8 mouse cellular contexts compared by ENCODE assay signal in the genomic region with DNA sequence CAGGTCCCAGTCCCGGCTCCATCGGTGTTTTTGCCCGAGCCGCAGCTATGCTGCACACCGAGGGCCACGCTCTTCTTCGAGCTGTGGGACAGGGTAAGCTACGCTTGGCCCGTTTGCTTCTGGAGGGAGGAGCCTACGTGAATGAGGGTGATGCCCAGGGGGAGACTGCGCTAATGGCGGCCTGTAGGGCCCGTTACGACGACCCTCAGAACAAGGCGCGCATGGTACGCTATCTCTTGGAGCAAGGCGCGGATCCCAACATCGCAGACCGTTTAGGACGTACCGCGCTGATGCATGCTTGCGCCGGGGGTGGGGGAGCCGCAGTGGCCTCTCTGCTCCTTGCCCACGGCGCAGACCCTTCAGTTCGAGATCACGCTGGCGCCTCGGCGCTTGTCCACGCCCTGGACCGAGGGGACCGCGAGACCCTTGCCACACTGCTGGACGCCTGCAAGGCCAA. TPM values are rescaled to one million over a fixed set of nuclear protein-coding genes. Genes with fewer than 3 reads are reported as not detected.
DNase-seq lines count a peak whose midpoint lies in the region; ATAC-seq lines count a peak whose summit lies in the region.

No protein-coding gene starts in this region.

- H3K9ac ChIP-seq in hindbrain, embryonic 12.5 days, result peak overlapping the region; percentile 78
- H3K9ac ChIP-seq in stomach, embryonic 16.5 days (ENCODE audit: low read length), result peak overlapping the region; percentile 76

- H3K4me2 ChIP-seq in hindbrain, embryonic 12.5 days (replicated peaks), result peak overlapping the region; percentile 94
- peak overlapping the region; percentile 94 for H3K4me2 ChIP-seq in stomach, embryonic 16.5 days (ENCODE audit: low read depth, low read length)

- peaks cover 80% of the 10 kb centered on the region for H3K4me1 ChIP-seq in embryonic facial prominence, embryonic 10.5 days
- H3K4me1 ChIP-seq in hindbrain, embryonic 12.5 days, result peaks cover 57% of the 10 kb centered on the region
- H3K4me1 ChIP-seq in stomach, embryonic 16.5 days (ENCODE audit: control insufficient read depth, insufficient read depth, low read length), result peaks cover 29% of the 10 kb centered on the region

- DNase-seq in layer of hippocampus, adult 11-12 months (ENCODE audit: low spot score), result peak; percentile 57
- DNase-seq in layer of hippocampus, adult 9-11 months, result no peak
- DNase-seq in adrenal gland, postnatal 14 days, result peak; percentile 42
- DNase-seq in embryonic facial prominence, embryonic 10.5 days (ENCODE audit: low spot score), result peak; percentile 67

- H3K9me3 ChIP-seq in embryonic facial prominence, embryonic 10.5 days, result no peaks in the 10 kb centered on the region
- no peaks in the 10 kb centered on the region for H3K9me3 ChIP-seq in hindbrain, embryonic 12.5 days (replicated peaks)
- H3K9me3 ChIP-seq in stomach, embryonic 16.5 days (replicated peaks; ENCODE audit: control insufficient read depth, low read length), result no peaks in the 10 kb centered on the region

- H3K27ac ChIP-seq in embryonic facial prominence, embryonic 10.5 days (replicated peaks), result peak overlapping the region; percentile 81
- peak overlapping the region; percentile 79 for H3K27ac ChIP-seq in hindbrain, embryonic 12.5 days
- no peak overlapping the region for H3K27ac ChIP-seq in macrophage
- H3K27ac ChIP-seq in stomach, embryonic 16.5 days (ENCODE audit: low read length), result peak overlapping the region; percentile 79

- ATAC-seq in hindbrain, embryonic 12.5 days (ENCODE audit: low FRiP score), result no peak
- ATAC-seq in stomach, embryonic 16.5 days (ENCODE audit: insufficient read depth, low FRiP score), result no peak
- no peak for ATAC-seq in inflammation-experienced regulatory T-cells, adult 6 months

- H3K4me3 ChIP-seq in embryonic facial prominence, embryonic 10.5 days, result peak overlapping the region; percentile 59
- peak overlapping the region; percentile 52 for H3K4me3 ChIP-seq in hindbrain, embryonic 12.5 days
- H3K4me3 ChIP-seq in macrophage (ENCODE audit: inconsistent target), result peak overlapping the region; percentile 12; the same call in 1 of the 2 replicates
- peak overlapping the region; percentile 48 for H3K4me3 ChIP-seq in stomach, embryonic 16.5 days (replicated peaks; ENCODE audit: low read length)

- WGBS in embryonic facial prominence, embryonic 10.5 days, result under 1% methylated on average over 40 of the region's 40 CpGs
- under 1% methylated on average over 40 of the region's 40 CpGs for WGBS in hindbrain, embryonic 12.5 days
- 3% methylated on average over 40 of the region's 40 CpGs for WGBS in macrophage (ENCODE audit: missing documents)
- under 1% methylated on average over 40 of the region's 40 CpGs for WGBS in stomach, embryonic 16.5 days

- H3K36me3 ChIP-seq in embryonic facial prominence, embryonic 10.5 days (replicated peaks), result no peaks in the 10 kb centered on the region
- no peaks in the 10 kb centered on the region for H3K36me3 ChIP-seq in hindbrain, embryonic 12.5 days
- no peaks in the 10 kb centered on the region for H3K36me3 ChIP-seq in macrophage (ENCODE audit: inconsistent target)
- H3K36me3 ChIP-seq in stomach, embryonic 16.5 days (ENCODE audit: control insufficient read depth, insufficient read depth, low read length), result no peaks in the 10 kb centered on the region

- H3K79me2 ChIP-seq in macrophage (ENCODE audit: inconsistent target), result peaks cover 10% of the 10 kb centered on the region; the same call in 1 of the 2 replicates

- peaks cover 59% of the 10 kb centered on the region for H3K27me3 ChIP-seq in embryonic facial prominence, embryonic 10.5 days (replicated peaks; ENCODE audit: low read depth, poor library complexity, severe bottlenecking)
- H3K27me3 ChIP-seq in hindbrain, embryonic 12.5 days, result peaks cover 32% of the 10 kb centered on the region
- peaks cover 6% of the 10 kb centered on the region; the same call in 1 of the 2 replicates for H3K27me3 ChIP-seq in stomach, embryonic 16.5 days (ENCODE audit: control insufficient read depth, insufficient read depth, low read length)

RNA-seq across cellular contexts. Expression of a gene that starts 1.0 kb away (rescaled TPM):
- 0.49 and 0.70 TPM in 2 replicates for total RNA-seq in adrenal gland, postnatal 14 days (2021)
- 0.66 and 0.99 TPM in 2 replicates for polyA plus RNA-seq in embryonic facial prominence, embryonic 10.5 days (2016; fragmentation: Nextera tagmentation; extraction: Ambion mirVana)
- polyA plus RNA-seq in hindbrain, embryonic 12.5 days (2016; fragmentation: Nextera tagmentation; extraction: Ambion mirVana), result 4.6 and 5.1 TPM in 2 replicates
- under 1 TPM in 1 of 26 experiments, not detected in 25; 0.32 TPM for total RNA-seq in macrophage (2018; cell fraction: chromatin; rRNA removed)
- under 1 TPM in 10 of 26 experiments, not detected in 16; 0.03 to 0.22 (median 0.09) TPM for total RNA-seq in macrophage (2018; cell fraction: cytosol; rRNA removed)
- under 1 TPM in 2 of 26 experiments, not detected in 24; 0.29 to 0.31 TPM for total RNA-seq in macrophage (2018; cell fraction: nucleus; rRNA removed)
- 0.07 to 0.15 TPM in 2 of 3 replicates, not detected in the other for polyA plus RNA-seq in macrophage (2018)
- polyA plus RNA-seq in stomach, embryonic 16.5 days (2015; fragmentation: Nextera tagmentation; extraction: Ambion mirVana), result 2.2 and 2.7 TPM in 2 replicates
- under 1 TPM in 1 of 3 experiments, not detected in 2; 0.17 TPM for polyA plus RNA-seq in inflammation-experienced regulatory T-cells, adult 6 months (2017; shearing (Covaris generic))

RNA-seq across cellular contexts. Expression of a gene that starts 3.5 kb away (rescaled TPM):
- total RNA-seq in adrenal gland, postnatal 14 days (2021), result 35.0 and 36.1 TPM in 2 replicates
- polyA plus RNA-seq in embryonic facial prominence, embryonic 10.5 days (2016; fragmentation: Nextera tagmentation; extraction: Ambion mirVana), result 30.0 and 33.1 TPM in 2 replicates
- 40.0 and 42.3 TPM in 2 replicates for polyA plus RNA-seq in hindbrain, embryonic 12.5 days (2016; fragmentation: Nextera tagmentation; extraction: Ambion mirVana)
- 100 to 1,000 TPM in 4 of 26 experiments, 10 to 100 TPM in 22; 12.2 to 172 (median 71.1) TPM for total RNA-seq in macrophage (2018; cell fraction: chromatin; rRNA removed)
- total RNA-seq in macrophage (2018; cell fraction: cytosol; rRNA removed), result 10 to 100 TPM; 19.2 to 53.8 (median 30.2) TPM
- total RNA-seq in macrophage (2018; cell fraction: nucleus; rRNA removed), result 10 to 100 TPM; 16.6 to 93.9 (median 44.1) TPM
- 31.8 to 127 TPM (median 41.1 TPM) in 3 replicates for polyA plus RNA-seq in macrophage (2018)
- 26.4 and 29.8 TPM in 2 replicates for polyA plus RNA-seq in stomach, embryonic 16.5 days (2015; fragmentation: Nextera tagmentation; extraction: Ambion mirVana)
- 10 to 100 TPM; 26.9 to 48.9 (median 33.8) TPM for polyA plus RNA-seq in inflammation-experienced regulatory T-cells, adult 6 months (2017; shearing (Covaris generic))

RNA-seq across cellular contexts. Expression of a gene that starts 3.5 kb away (rescaled TPM):
- 29.1 and 29.6 TPM in 2 replicates for total RNA-seq in adrenal gland, postnatal 14 days (2021)
- polyA plus RNA-seq in embryonic facial prominence, embryonic 10.5 days (2016; fragmentation: Nextera tagmentation; extraction: Ambion mirVana), result 5.2 and 5.6 TPM in 2 replicates
- polyA plus RNA-seq in hindbrain, embryonic 12.5 days (2016; fragmentation: Nextera tagmentation; extraction: Ambion mirVana), result 6.6 and 7.3 TPM in 2 replicates
- 10 to 100 TPM in 3 of 26 experiments, 1 to 10 TPM in 21, under 1 TPM in 2; 0.50 to 15.7 (median 3.9) TPM for total RNA-seq in macrophage (2018; cell fraction: chromatin; rRNA removed)
- total RNA-seq in macrophage (2018; cell fraction: cytosol; rRNA removed), result 10 to 100 TPM in 7 of 26 experiments, 1 to 10 TPM in 19; 4.2 to 11.2 (median 7.2) TPM
- total RNA-seq in macrophage (2018; cell fraction: nucleus; rRNA removed), result 10 to 100 TPM in 2 of 26 experiments, 1 to 10 TPM in 24; 2.0 to 12.9 (median 4.6) TPM
- polyA plus RNA-seq in macrophage (2018), result 7.5 to 9.5 TPM (median 8.3 TPM) in 3 replicates
- polyA plus RNA-seq in stomach, embryonic 16.5 days (2015; fragmentation: Nextera tagmentation; extraction: Ambion mirVana), result 7.2 and 7.5 TPM in 2 replicates
- polyA plus RNA-seq in inflammation-experienced regulatory T-cells, adult 6 months (2017; shearing (Covaris generic)), result under 1 TPM; 0.34 to 0.61 (median 0.43) TPM

RNA-seq across cellular contexts. Expression of a gene that starts 20.7 kb away (rescaled TPM):
- not detected in 2 replicates for total RNA-seq in adrenal gland, postnatal 14 days (2021)
- polyA plus RNA-seq in embryonic facial prominence, embryonic 10.5 days (2016; fragmentation: Nextera tagmentation; extraction: Ambion mirVana), result 1.6 and 1.9 TPM in 2 replicates
- polyA plus RNA-seq in hindbrain, embryonic 12.5 days (2016; fragmentation: Nextera tagmentation; extraction: Ambion mirVana), result 1.3 and 1.7 TPM in 2 replicates
- not detected for total RNA-seq in macrophage (2018; cell fraction: chromatin; rRNA removed)
- total RNA-seq in macrophage (2018; cell fraction: cytosol; rRNA removed), result under 1 TPM in 8 of 26 experiments, not detected in 18; 0.19 to 0.52 (median 0.36) TPM
- total RNA-seq in macrophage (2018; cell fraction: nucleus; rRNA removed), result not detected
- polyA plus RNA-seq in macrophage (2018), result not detected in 3 replicates
- polyA plus RNA-seq in stomach, embryonic 16.5 days (2015; fragmentation: Nextera tagmentation; extraction: Ambion mirVana), result 0.89 and 1.1 TPM in 2 replicates
- polyA plus RNA-seq in inflammation-experienced regulatory T-cells, adult 6 months (2017; shearing (Covaris generic)), result 1 to 10 TPM in 1 of 3 experiments, not detected in 2; 2.1 TPM

RNA-seq across cellular contexts. Expression of a gene that starts 32.3 kb away (rescaled TPM):
- 95.0 and 98.6 TPM in 2 replicates for total RNA-seq in adrenal gland, postnatal 14 days (2021)
- 242 and 244 TPM in 2 replicates for polyA plus RNA-seq in embryonic facial prominence, embryonic 10.5 days (2016; fragmentation: Nextera tagmentation; extraction: Ambion mirVana)
- polyA plus RNA-seq in hindbrain, embryonic 12.5 days (2016; fragmentation: Nextera tagmentation; extraction: Ambion mirVana), result 142 and 152 TPM in 2 replicates
- 10 to 100 TPM; 18.1 to 54.0 (median 37.5) TPM for total RNA-seq in macrophage (2018; cell fraction: chromatin; rRNA removed)
- 10 to 100 TPM; 27.5 to 47.8 (median 37.7) TPM for total RNA-seq in macrophage (2018; cell fraction: cytosol; rRNA removed)
- total RNA-seq in macrophage (2018; cell fraction: nucleus; rRNA removed), result 10 to 100 TPM; 18.8 to 46.3 (median 32.6) TPM
- 28.6 to 43.9 TPM (median 42.7 TPM) in 3 replicates for polyA plus RNA-seq in macrophage (2018)
- polyA plus RNA-seq in stomach, embryonic 16.5 days (2015; fragmentation: Nextera tagmentation; extraction: Ambion mirVana), result 102 and 104 TPM in 2 replicates
- polyA plus RNA-seq in inflammation-experienced regulatory T-cells, adult 6 months (2017; shearing (Covaris generic)), result 100 to 1,000 TPM; 102 to 149 (median 134) TPM
